Mouse (Mus musculus): ENCODE results near the gene Nrap. TPM values are rescaled to one million over a fixed set of nuclear protein-coding genes. Genes with fewer than 3 reads are reported as not detected.

Nrap gene
- polyA plus RNA-seq (2014; fragmentation: Nextera tagmentation; extraction: Ambion mirVana), result 6.3 and 9.6 TPM in 2 replicates

GRCm38 (mm10) chr19:56389879-56390278 is at the start of gene Nrap:
Nrap (minus strand) TSS chr19:56390037.
- ATAC-seq (ENCODE audit: low read depth) (no peak), DNase-seq (ENCODE audit: low spot score) (no peak)
- no peak within 1 kb of the TSS for H3K4me2 ChIP-seq (ENCODE audit: low read depth, low read length)
- H3K36me3 ChIP-seq (ENCODE audit: control insufficient read depth, insufficient read depth, low read length), result no peaks in the 10 kb centered on the region
- H3K27me3 ChIP-seq (replicated peaks; ENCODE audit: control insufficient read depth, insufficient read depth, low read length), result no peaks in the 10 kb centered on the region
- no peak within 1 kb of the TSS for H3K4me3 ChIP-seq (ENCODE audit: low read depth, low read length)
- no peaks in the 10 kb centered on the region for H3K9me3 ChIP-seq (ENCODE audit: control insufficient read depth, low read length)
- H3K27ac ChIP-seq (replicated peaks; ENCODE audit: low read depth, low read length), result no peak within 1 kb of the TSS
- WGBS, result 84% methylated on average over 11 of the region's 11 CpGs
- no peaks in the 10 kb centered on the region for H3K4me1 ChIP-seq (ENCODE audit: control insufficient read depth, insufficient read depth, low read length)
- no peak within 1 kb of the TSS for H3K9ac ChIP-seq (ENCODE audit: low read depth, low read length)

GRCm38 (mm10) chr19:56439072-56439434 is 49.2 kb upstream of the Nrap start:
- no peak for DNase-seq (ENCODE audit: low spot score)
- Histone ChIP-seq H3K27ac (replicated peaks; ENCODE audit: low read depth, low read length) (no peak overlapping the region), H3K9ac (ENCODE audit: low read depth, low read length) (no peak overlapping the region), H3K4me2 (ENCODE audit: low read depth, low read length) (no peak overlapping the region), H3K27me3 (replicated peaks; ENCODE audit: control insufficient read depth, insufficient read depth, low read length) (no peaks in the 10 kb centered on the region), H3K4me1 (ENCODE audit: control insufficient read depth, insufficient read depth, low read length) (no peaks in the 10 kb centered on the region; the same call in 1 of the 2 replicates), H3K9me3 (ENCODE audit: control insufficient read depth, low read length) (no peaks in the 10 kb centered on the region), H3K36me3 (ENCODE audit: control insufficient read depth, insufficient read depth, low read length) (peaks cover 14% of the 10 kb centered on the region; the same call in 1 of the 2 replicates), H3K4me3 (ENCODE audit: low read depth, low read length) (no peak overlapping the region)
- no peak for ATAC-seq (ENCODE audit: low read depth)
- WGBS, result 78% methylated on average over 6 of the region's 6 CpGs

GRCm38 (mm10) chr19:56438357-56439071 is 48.7 kb upstream of the Nrap start:
- ATAC-seq (ENCODE audit: low read depth) (no peak; the same call in 1 of the 2 replicates), DNase-seq (ENCODE audit: low spot score) (peak; percentile 27)
- H3K4me2 ChIP-seq (ENCODE audit: low read depth, low read length), result no peak overlapping the region
- H3K27ac ChIP-seq (replicated peaks; ENCODE audit: low read depth, low read length), result no peak overlapping the region; the same call in 1 of the 2 replicates
- 73% methylated on average over 7 of the region's 7 CpGs for WGBS
- H3K4me1 ChIP-seq (ENCODE audit: control insufficient read depth, insufficient read depth, low read length), result no peaks in the 10 kb centered on the region
- no peak overlapping the region for H3K9ac ChIP-seq (ENCODE audit: low read depth, low read length)
- H3K36me3 ChIP-seq (ENCODE audit: control insufficient read depth, insufficient read depth, low read length), result peaks cover 18% of the 10 kb centered on the region; the same call in 1 of the 2 replicates
- H3K4me3 ChIP-seq (ENCODE audit: low read depth, low read length), result no peak overlapping the region
- no peaks in the 10 kb centered on the region for H3K9me3 ChIP-seq (ENCODE audit: control insufficient read depth, low read length)
- H3K27me3 ChIP-seq (replicated peaks; ENCODE audit: control insufficient read depth, insufficient read depth, low read length), result no peaks in the 10 kb centered on the region

GRCm38 (mm10) chr19:56436380-56436779 is 46.5 kb upstream of the Nrap start:
- ATAC-seq (ENCODE audit: low read depth) (no peak), DNase-seq (ENCODE audit: low spot score) (no peak)
- no peaks in the 10 kb centered on the region for H3K27me3 ChIP-seq (replicated peaks; ENCODE audit: control insufficient read depth, insufficient read depth, low read length)
- H3K27ac ChIP-seq (replicated peaks; ENCODE audit: low read depth, low read length), result no peak overlapping the region
- no peaks in the 10 kb centered on the region for H3K9me3 ChIP-seq (ENCODE audit: control insufficient read depth, low read length)
- WGBS, result 85% methylated on average over 13 of the region's 13 CpGs
- no peak overlapping the region for H3K4me2 ChIP-seq (ENCODE audit: low read depth, low read length)
- no peak overlapping the region for H3K9ac ChIP-seq (ENCODE audit: low read depth, low read length)
- H3K4me1 ChIP-seq (ENCODE audit: control insufficient read depth, insufficient read depth, low read length), result no peaks in the 10 kb centered on the region
- H3K36me3 ChIP-seq (ENCODE audit: control insufficient read depth, insufficient read depth, low read length), result peaks cover 18% of the 10 kb centered on the region; the same call in 1 of the 2 replicates
- no peak overlapping the region for H3K4me3 ChIP-seq (ENCODE audit: low read depth, low read length)

- Histone ChIP-seq H3K4me1 (ENCODE audit: control insufficient read depth, insufficient read depth, low read length) (no peaks in the 10 kb centered on the region), H3K27ac (replicated peaks; ENCODE audit: low read depth, low read length) (no peak overlapping the region), H3K4me3 (ENCODE audit: low read depth, low read length) (no peak overlapping the region), H3K9ac (ENCODE audit: low read depth, low read length) (no peak overlapping the region), H3K27me3 (replicated peaks; ENCODE audit: control insufficient read depth, insufficient read depth, low read length) (no peaks in the 10 kb centered on the region), H3K9me3 (ENCODE audit: control insufficient read depth, low read length) (no peaks in the 10 kb centered on the region), H3K4me2 (ENCODE audit: low read depth, low read length) (no peak overlapping the region), H3K36me3 (ENCODE audit: control insufficient read depth, insufficient read depth, low read length) (peaks cover 14% of the 10 kb centered on the region; the same call in 1 of the 2 replicates)
- DNase-seq (ENCODE audit: low spot score) (no peak), ATAC-seq (ENCODE audit: low read depth) (no peak)
- WGBS, result 86% methylated on average over 7 of the region's 7 CpGs
These were observed 43.7 kb upstream of the Nrap start for GRCm38 (mm10) chr19:56433581-56433980.

- Histone ChIP-seq H3K4me3 (ENCODE audit: low read depth, low read length) (no peak overlapping the region), H3K27me3 (replicated peaks; ENCODE audit: control insufficient read depth, insufficient read depth, low read length) (no peaks in the 10 kb centered on the region), H3K9me3 (ENCODE audit: control insufficient read depth, low read length) (no peaks in the 10 kb centered on the region), H3K4me1 (ENCODE audit: control insufficient read depth, insufficient read depth, low read length) (no peaks in the 10 kb centered on the region), H3K36me3 (ENCODE audit: control insufficient read depth, insufficient read depth, low read length) (peaks cover 14% of the 10 kb centered on the region; the same call in 1 of the 2 replicates), H3K27ac (replicated peaks; ENCODE audit: low read depth, low read length) (no peak overlapping the region), H3K4me2 (ENCODE audit: low read depth, low read length) (no peak overlapping the region), H3K9ac (ENCODE audit: low read depth, low read length) (no peak overlapping the region; the same call in 1 of the 2 replicates)
- 0 out of 2 replicates have a peak, but pooled peaks have one; percentile 9 for ATAC-seq (ENCODE audit: low read depth)
- DNase-seq (ENCODE audit: low spot score), result peak; percentile 27
- WGBS, result 52% methylated on average over 10 of the region's 10 CpGs
These were observed 42.9 kb upstream of the Nrap start for GRCm38 (mm10) chr19:56432706-56433105.

GRCm38 (mm10) chr19:56430369-56430768 is 40.5 kb upstream of the Nrap start:
- DNase-seq (ENCODE audit: low spot score) (peak; percentile 51), ATAC-seq (ENCODE audit: low read depth) (peak; percentile 63; the same call in 1 of the 2 replicates)
- no peak overlapping the region for H3K27ac ChIP-seq (replicated peaks; ENCODE audit: low read depth, low read length)
- WGBS, result 48% methylated on average over 8 of the region's 8 CpGs
- no peak overlapping the region for H3K4me2 ChIP-seq (ENCODE audit: low read depth, low read length)
- H3K4me1 ChIP-seq (ENCODE audit: control insufficient read depth, insufficient read depth, low read length), result no peaks in the 10 kb centered on the region
- no peaks in the 10 kb centered on the region for H3K9me3 ChIP-seq (ENCODE audit: control insufficient read depth, low read length)
- no peak overlapping the region for H3K9ac ChIP-seq (ENCODE audit: low read depth, low read length)
- peaks cover 9% of the 10 kb centered on the region; the same call in 1 of the 2 replicates for H3K36me3 ChIP-seq (ENCODE audit: control insufficient read depth, insufficient read depth, low read length)
- no peaks in the 10 kb centered on the region for H3K27me3 ChIP-seq (replicated peaks; ENCODE audit: control insufficient read depth, insufficient read depth, low read length)
- no peak overlapping the region for H3K4me3 ChIP-seq (ENCODE audit: low read depth, low read length)

- Histone ChIP-seq H3K9me3 (ENCODE audit: control insufficient read depth, low read length) (no peaks in the 10 kb centered on the region), H3K4me1 (ENCODE audit: control insufficient read depth, insufficient read depth, low read length) (no peaks in the 10 kb centered on the region), H3K36me3 (ENCODE audit: control insufficient read depth, insufficient read depth, low read length) (no peaks in the 10 kb centered on the region), H3K4me2 (ENCODE audit: low read depth, low read length) (no peak overlapping the region), H3K27me3 (replicated peaks; ENCODE audit: control insufficient read depth, insufficient read depth, low read length) (no peaks in the 10 kb centered on the region), H3K9ac (ENCODE audit: low read depth, low read length) (no peak overlapping the region), H3K4me3 (ENCODE audit: low read depth, low read length) (no peak overlapping the region), H3K27ac (replicated peaks; ENCODE audit: low read depth, low read length) (no peak overlapping the region)
- ATAC-seq (ENCODE audit: low read depth), result no peak
- 55% methylated on average over 7 of the region's 9 CpGs for WGBS
- DNase-seq (ENCODE audit: low spot score), result no peak
These were observed 35.7 kb upstream of the Nrap start for GRCm38 (mm10) chr19:56425492-56425891.

All from embryonic facial prominence, embryonic 14.5 days (tissue).